Mouse (Mus musculus) cerebellum, adult 8-10 months (tissue): Measurements from ENCODE around the gene Mtfmt.

Experiments used
- DNase-seq: peaks from one replicate; pipeline ENCODE4 v3.0.0; 2022

Gene Mtfmt

DNA sequence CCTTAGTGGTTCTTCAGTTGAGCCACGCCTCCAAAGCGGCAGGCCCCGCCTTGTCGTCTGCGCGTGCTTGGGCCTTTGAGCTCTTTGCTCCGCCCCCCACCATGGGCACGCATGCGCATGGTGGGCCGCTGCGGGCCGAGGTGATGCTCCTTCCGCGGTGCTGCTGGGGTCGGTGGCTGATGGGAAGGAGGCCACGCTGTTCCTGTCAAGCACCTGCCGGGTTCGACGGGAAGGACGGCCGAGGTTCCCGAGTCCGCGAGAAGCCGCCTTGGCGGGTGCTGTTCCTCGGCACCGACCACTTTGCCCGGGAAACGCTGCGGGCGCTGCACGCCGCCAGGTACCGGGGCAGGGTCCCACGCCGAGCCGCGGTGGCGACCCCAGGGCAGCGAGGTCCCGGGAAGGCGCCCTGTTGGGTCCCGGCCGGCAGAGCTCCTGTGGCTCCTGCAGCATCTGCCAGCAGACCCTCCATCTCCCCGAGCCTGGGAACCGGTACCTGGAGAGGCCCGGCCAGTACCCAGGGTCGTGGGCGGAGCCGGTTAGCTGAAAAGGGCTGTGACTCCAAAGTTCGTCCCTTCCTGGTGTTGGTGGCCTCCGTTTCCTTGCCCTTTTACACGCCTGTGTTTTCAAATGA, at the start of gene Mtfmt:
Gene Mtfmt (plus strand): TSS at position 112 of the 631 bp plus-strand sequence.
- peak; percentile 91 for DNase-seq

GRCm38 (mm10) chr9:65386373-65387140, 49.0 kb upstream of the Mtfmt start:
- DNase-seq = no peak

DNA sequence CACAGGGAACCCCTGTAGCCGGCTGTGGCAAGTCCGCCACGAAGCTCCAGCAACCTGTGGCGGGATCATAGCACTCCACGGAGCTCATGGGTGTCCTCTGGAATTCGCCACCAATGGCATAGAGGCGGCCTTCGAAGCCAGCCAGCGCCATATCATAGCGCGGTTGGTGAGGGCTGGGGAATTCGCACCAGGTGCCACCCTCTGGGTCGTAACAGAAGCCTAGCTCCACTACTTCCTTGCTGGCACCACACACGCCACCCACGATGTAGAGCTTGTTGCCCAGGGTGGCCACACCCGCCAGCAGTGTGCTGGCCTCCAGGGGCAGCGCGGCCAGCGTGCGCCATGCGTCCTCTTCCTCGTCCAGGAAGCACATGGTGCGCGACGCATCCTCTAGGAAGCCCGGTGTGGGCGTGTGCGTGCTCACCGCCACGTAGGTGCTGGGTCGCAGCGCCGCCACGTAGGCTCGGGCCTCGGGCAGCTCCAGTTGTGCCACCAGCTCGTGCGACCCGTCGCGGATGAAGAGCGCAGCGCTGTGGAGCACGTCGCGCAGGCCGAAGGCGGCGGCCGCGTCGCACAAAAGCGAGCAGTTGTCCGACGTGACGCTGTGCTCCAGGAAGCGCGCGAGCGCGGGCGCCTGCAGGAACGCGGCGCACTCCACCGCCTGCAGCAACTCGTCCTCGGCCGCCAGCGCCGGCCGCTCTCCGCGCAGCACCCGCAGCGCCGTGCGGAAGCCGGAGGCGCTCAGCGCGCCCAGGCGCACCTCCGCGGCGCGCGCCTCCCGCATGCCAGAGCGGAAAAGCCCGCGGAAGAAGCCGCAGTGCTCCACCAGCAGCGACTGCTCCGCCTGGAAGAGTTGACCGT, 44.6 kb upstream of the Mtfmt start:
- no peak for DNase-seq

- no peak for DNase-seq
These were observed 44.0 kb upstream of the Mtfmt start, which contains the start of gene Kbtbd13 for GRCm38 (mm10) chr9:65391613-65391964. Kbtbd13 (minus strand) TSS chr9:65391652.

DNA sequence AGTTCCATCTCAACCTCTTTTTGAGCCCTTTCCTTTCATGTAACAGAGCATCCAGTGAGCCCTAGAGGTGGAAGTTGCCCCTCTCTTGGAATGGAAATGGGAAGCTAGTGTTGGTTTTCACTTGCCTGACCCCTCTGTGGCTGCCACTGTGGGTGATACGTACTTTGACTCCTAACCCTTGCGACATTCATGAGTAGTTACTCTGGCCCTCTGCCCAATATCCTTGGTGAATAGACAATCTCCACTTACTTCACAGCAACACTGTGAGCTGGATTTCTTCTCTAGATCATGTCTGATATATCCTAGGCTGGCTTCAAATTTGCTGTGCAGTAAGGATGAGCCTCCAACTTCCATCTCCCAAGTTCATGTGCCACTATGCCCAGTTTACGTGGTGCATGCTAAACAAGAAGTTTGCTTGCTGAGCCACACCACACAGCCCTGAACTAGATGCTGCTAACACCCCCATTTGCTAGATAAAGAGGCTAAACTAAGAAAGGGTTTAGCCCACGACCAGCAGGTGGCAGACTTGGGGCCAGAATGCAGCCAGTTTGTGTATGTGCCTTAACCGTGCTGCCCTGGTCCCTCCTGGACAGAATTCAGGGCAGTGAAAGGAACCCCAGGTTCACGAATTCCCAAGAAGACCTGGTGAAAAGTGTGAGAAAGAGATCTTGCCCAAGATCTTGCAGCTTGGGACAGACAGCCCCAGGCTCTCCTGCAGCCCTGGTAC, 42.8 kb upstream of the Mtfmt start:
- DNase-seq = peak; percentile 39

DNA sequence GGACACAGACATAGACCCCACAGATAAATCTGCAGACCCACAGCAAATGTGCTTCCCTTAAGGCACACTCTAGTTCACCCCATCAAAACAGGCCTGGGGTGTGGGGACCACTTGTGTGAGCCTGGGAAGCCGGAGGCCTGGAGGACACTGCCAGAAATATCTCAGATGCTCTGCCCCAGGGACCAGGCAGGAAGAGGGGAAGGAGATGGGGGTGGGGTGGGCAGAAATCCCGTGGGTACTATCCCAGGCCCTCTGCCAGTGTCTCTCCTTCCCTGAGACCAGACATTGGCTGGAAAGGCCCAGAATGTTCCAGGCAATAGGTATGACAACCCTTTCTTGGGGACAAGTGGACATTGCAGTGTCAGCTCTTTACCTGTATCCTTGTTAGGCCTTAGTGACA, 42.0 kb upstream of the Mtfmt start:
- DNase-seq = no peak

- DNase-seq = no peak
These were observed 41.2 kb upstream of the Mtfmt start for GRCm38 (mm10) chr9:65394360-65394759.

DNA sequence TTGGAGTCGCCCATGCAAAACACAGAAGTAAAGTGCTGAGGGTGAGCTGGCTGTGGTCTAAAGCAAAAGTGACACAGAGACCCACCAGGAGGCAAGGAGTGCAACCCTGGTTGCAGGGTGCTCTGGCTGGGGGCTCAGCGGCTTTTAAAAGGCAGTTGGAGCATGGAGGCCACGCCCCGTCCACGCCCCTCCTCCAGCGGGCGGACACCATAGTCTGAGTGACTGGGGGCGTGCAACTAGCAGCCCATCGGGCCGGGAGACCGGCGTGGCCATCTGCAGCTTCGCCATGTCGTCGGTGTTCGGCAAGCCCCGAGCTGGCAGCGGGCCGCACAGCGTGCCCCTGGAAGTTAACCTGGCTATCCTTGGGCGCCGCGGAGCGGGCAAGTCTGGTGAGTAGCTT, 37.3 kb upstream of the Mtfmt start, which contains the start of gene Rasl12:
Gene Rasl12 (plus strand): TSS at position 228 of the 400 bp plus-strand sequence.
- peak; percentile 23 for DNase-seq

DNA sequence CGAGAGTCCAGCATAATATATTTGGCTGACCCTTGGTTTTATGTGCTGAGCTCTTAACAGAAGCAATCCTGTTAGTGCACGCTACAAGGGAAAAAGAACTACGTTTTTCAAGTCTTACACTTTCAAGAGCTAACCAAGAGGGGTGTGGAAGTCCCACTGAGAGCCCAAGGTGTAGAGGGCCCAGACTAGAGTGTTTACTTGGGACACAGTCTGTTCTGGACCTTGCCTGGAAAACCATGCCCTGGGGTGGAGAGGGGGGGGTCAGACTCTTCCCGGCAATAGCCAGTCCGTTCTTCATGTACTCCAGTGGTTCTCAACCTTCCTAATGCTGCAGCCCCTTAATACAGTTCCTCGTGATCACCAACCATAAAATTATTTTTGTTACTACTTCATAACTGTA, 35.6 kb upstream of the Mtfmt start:
- DNase-seq = no peak

- DNase-seq = peak; percentile 55
These were observed 31.0 kb upstream of the Mtfmt start for GRCm38 (mm10) chr9:65404331-65405183.

- no peak for DNase-seq
These were observed 30.5 kb upstream of the Mtfmt start for GRCm38 (mm10) chr9:65405184-65405449.

DNA sequence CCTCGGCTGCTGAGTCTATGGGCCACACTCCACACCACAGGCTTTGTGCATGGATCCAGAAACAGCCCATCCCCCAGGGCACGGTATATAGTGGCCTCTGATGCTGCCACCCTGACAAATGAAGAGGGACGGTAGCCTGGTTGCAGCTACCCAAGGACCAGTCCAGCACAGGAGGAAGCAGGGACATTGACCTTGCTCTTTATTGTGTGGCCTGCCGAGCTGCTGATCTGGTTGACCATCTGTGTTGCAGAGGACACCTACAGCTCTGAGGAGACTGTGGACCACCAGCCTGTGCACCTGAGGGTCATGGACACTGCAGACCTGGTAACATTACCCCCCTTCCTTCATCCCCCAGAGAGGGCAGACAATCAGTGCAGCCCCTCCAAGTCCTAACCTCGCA, 28.3 kb upstream of the Mtfmt start:
- no peak for DNase-seq

DNA sequence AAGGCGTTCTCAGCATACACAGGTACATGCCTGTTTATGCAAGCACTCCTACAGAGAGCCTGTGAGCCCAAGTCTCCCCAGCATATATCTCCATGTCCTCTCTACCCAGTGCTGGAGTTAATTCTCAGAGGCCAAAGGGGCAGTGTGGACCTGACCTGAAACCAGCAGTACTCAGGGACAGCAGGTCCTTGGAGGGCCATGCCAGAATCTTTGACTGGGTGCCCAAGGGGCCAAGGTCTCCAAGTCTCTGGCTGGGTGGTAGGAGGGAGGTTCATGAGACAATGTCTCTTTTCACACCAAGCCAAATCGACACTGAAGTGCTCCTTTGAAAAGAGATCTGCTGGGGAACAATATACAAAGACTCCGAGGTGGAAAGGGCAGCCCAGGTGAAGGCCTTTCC, 27.7 kb upstream of the Mtfmt start:
- no peak for DNase-seq

DNA sequence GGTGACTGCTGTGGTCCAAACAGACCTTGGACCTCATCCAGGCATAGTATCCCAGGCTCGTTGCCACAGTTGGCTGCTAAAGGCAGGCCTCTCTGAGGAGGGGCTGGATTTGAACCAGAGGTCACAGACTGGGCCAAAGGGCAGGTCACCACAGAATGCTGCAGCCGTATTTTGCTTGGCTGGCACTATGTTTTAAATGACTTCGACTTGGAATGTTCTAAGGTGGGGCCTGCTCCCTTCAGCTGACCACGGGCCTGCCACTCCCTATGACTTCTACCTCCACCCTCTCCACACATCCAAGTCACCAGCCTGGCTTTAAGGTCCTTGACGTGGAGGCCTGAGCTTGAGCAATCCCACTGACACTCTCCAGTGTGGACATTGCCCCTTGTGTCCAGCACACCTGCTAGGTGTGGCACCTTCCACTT, 26.7 kb upstream of the Mtfmt start:
- DNase-seq = no peak

DNA sequence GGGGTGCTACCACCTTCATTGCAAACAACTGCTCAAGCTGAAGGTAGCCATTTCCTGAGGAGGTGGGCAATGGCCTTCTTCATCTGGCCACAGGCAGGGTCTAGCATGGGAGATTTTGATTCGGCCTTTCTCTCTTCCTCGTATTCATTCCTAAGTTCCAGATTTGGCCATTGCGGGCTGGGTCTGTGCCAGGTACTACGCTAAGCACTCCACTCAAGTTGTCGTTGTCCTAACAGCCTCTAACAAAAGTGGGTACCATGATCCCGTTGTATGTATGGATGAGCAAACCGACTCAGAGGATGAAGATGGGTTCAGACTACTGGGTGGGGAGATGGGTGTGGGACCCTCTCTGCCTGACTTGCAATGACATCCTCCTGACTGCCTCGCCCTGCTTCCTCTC, 25.2 kb upstream of the Mtfmt start:
- no peak for DNase-seq

DNA sequence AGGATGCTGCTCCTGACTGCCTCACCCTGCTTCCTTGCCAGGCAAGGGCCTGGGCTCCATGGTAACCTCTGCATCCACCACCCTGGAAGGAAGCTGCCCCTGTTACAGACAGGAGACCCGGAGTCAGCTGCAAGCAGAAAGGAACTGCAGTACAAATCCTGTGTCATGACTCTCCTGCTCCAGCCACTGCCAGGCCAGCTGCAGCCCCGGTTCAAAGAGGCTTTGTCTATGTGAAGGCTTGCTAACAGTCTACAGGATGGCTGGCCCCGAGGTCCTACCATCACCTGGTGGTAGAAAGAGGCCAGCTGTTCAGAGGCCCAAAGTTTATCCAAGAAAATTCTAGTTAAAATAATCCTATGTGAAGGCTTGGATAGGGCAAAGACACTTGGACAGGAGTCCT, 24.3 kb upstream of the Mtfmt start:
- no peak for DNase-seq

DNA sequence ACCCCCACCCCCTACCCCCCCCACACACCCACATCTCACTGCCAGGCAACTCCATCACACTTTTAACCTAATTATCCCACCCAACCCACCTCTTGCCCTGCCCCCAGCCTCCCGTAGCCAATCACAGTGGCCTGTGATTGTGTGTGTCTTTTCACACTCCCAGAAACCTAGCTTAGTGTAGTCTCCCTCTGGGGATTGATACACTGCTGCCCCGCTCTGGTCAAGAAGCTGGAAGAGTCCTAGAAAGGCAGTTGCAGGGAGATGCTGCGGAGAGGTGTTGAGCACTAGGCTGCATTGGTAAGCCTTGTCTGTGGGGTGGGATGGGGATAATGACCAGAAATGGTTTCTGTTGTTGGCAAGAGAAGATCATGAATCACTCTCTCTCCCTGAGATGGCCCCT, 17.8 kb upstream of the Mtfmt start:
- no peak for DNase-seq

DNA sequence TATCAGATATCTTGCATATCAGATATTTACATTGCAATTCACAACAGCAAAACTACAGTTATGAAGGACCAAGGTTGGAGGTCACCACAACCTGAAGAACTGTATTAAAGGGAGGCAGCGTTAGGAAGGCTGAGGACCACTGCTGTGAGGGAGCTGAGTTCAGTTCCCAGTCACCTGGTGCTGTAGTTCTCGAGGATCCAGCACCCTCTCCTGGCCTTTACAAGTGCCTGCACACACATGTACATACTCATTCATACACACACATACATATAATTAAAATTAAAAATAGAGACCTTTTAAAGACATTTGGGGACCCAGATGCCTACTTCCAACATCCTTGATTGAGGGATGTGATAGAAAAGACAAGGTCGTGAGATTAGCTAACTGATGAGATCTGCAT, 15.9 kb upstream of the Mtfmt start:
- DNase-seq = no peak

DNA sequence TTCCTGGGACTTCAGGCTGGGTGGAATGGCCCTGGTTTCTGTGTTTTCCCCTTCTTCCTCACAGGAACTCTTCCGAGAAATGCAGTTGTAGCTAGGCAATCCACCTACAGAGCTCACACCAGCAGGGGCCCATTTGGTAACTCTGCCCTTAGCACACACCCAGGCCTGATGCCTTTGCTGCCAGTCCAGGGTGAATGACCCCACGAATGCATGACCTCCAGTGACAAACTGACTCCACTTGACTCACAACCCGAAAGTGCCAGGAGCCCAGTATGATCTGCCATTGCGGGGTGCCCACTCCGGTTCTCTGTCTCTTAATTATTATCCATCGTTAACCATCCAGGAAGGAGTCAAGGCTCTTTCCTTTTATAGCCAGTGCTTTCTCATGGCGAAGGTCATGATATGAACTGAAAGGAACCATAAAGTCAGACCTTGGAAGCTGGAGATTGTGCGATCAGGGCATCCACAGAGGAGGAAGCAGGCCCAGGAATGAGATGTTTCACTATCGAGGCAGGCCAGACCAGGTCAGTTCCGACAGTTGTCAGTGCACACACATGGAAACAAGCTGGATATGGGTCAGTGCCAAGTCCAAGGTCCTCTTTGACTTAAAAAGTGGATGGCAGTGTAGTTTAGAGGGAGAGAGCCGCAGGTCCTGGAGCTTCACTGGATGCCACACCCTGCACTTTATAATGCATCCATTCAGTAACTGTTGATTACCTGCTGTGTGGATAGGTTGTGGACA, 12.7 kb upstream of the Mtfmt start, which contains the start of gene Slc51b:
Gene Slc51b (minus strand): TSS at position 196 of the 742 bp plus-strand sequence.
- DNase-seq = no peak

GRCm38 (mm10) chr9:65424393-65424792, 11.2 kb upstream of the Mtfmt start:
- DNase-seq = no peak

GRCm38 (mm10) chr9:65427511-65427910, 8.1 kb upstream of the Mtfmt start:
- no peak for DNase-seq
